Mouse (Mus musculus) midbrain, embryonic 11.5 days (tissue): ENCODE results near the gene Oosp2. TPM values are rescaled to one million over a fixed set of nuclear protein-coding genes. Genes with fewer than 3 reads are reported as not detected.

Source experiments
- ATAC-seq: fragments of 200-750 bp; cut with Nextera tagmentation; 2 replicates; pipeline ENCODE4 v1.8.0; 2017; ENCODE audit warnings: moderate TSS enrichment, moderate library complexity; ENCODE audit not compliant: low FRiP score
- DNase-seq: peaks from one replicate; pipeline ENCODE4 v3.0.0; 2015; ENCODE audit warnings: low spot score; ENCODE audit errors: missing footprints
- H3K27ac ChIP-seq: fragments of 300-500 bp; sonication (generic); 2 replicates; pipeline ENCODE4 v1.5.1; 2014; ENCODE audit warnings: low read depth, low read length
- H3K27me3 ChIP-seq: fragments of 300-500 bp; sonication (generic); 2 replicates; pipeline ENCODE4 v1.6.1; 2014; ENCODE audit warnings: mild to moderate bottlenecking, low read length, moderate library complexity, mixed read lengths; ENCODE audit not compliant: control insufficient read depth, insufficient read depth
- H3K36me3 ChIP-seq: fragments of 300-500 bp; sonication (generic); 2 replicates; pipeline ENCODE4 v1.6.1; 2014; ENCODE audit warnings: mild to moderate bottlenecking, low read length, moderate library complexity, mixed read lengths; ENCODE audit not compliant: control insufficient read depth, insufficient read depth
- H3K4me1 ChIP-seq: fragments of 300-500 bp; sonication (generic); 2 replicates; pipeline ENCODE4 v1.6.1; 2014; ENCODE audit warnings: low read length; ENCODE audit not compliant: control insufficient read depth, insufficient read depth
- H3K4me2 ChIP-seq: fragments of 300-500 bp; sonication (generic); 2 replicates; pipeline ENCODE4 v1.6.1; 2014; ENCODE audit warnings: mild to moderate bottlenecking, moderate library complexity
- H3K4me3 ChIP-seq: fragments of 300-500 bp; sonication (generic); 2 replicates; pipeline ENCODE4 v1.5.1; 2014; ENCODE audit warnings: low read depth, low read length
- H3K9ac ChIP-seq: fragments of 300-500 bp; sonication (generic); 2 replicates; pipeline ENCODE4 v1.6.1; 2014; ENCODE audit warnings: low read length
- H3K9me3 ChIP-seq: fragments of 300-500 bp; sonication (generic); 2 replicates; pipeline ENCODE4 v1.6.1; 2016; ENCODE audit warnings: low read length; ENCODE audit not compliant: control insufficient read depth
- WGBS: fragments of 180-500 bp; shearing (Covaris S2); extraction: QIAGEN DNeasy Blood & Tissue Kit; methylation state at CpG from one replicate; pipeline ENCODE4 v1.1.7; 2014; 5-methylcytosine and 5-hydroxymethylcytosine counted together
- polyA plus RNA-seq: library from polyadenylated mRNA; unstranded; fragments of >200 nt; fragmentation: Nextera tagmentation; extraction: Ambion mirVana; gene quantifications from 2 replicates; pipeline ENCODE4 v1.2.1, GENCODE M21; 2014

The Oosp2 gene
- not detected in 2 replicates for polyA plus RNA-seq

GRCm38 (mm10) chr19:11660459-11660858 lies at the start of gene Oosp2:
Oosp2 (minus strand) TSS chr19:11660559.
- Histone ChIP-seq H3K9ac (no peak within 1 kb of the TSS), H3K27me3 (no peaks in the 10 kb centered on the region), H3K4me3 (no peak within 1 kb of the TSS), H3K36me3 (no peaks in the 10 kb centered on the region), H3K9me3 (no peaks in the 10 kb centered on the region), H3K4me1 (no peaks in the 10 kb centered on the region), H3K27ac (no peak within 1 kb of the TSS), H3K4me2 (no peak within 1 kb of the TSS)
- ATAC-seq: no peak
- DNase-seq: no peak
- 89% methylated on average over 5 of the region's 5 CpGs for WGBS

GRCm38 (mm10) chr19:11698342-11698741 lies 38.0 kb upstream of the Oosp2 start:
- no peaks in the 10 kb centered on the region for H3K36me3 ChIP-seq
- no peak for ATAC-seq
- no peak for DNase-seq
- H3K27me3 ChIP-seq: no peaks in the 10 kb centered on the region
- H3K27ac ChIP-seq: no peak overlapping the region
- H3K9me3 ChIP-seq: no peaks in the 10 kb centered on the region
- no peak overlapping the region for H3K4me3 ChIP-seq
- WGBS: 91% methylated on average over 6 of the region's 6 CpGs
- no peaks in the 10 kb centered on the region for H3K4me1 ChIP-seq
- no peak overlapping the region for H3K4me2 ChIP-seq
- no peak overlapping the region for H3K9ac ChIP-seq

- WGBS: 82% methylated on average over 2 of the region's 2 CpGs
- Histone ChIP-seq H3K36me3 (no peaks in the 10 kb centered on the region), H3K9me3 (no peaks in the 10 kb centered on the region), H3K9ac (no peak within 1 kb of the TSS), H3K4me2 (no peak within 1 kb of the TSS), H3K4me3 (no peak within 1 kb of the TSS), H3K27ac (no peak within 1 kb of the TSS), H3K4me1 (no peaks in the 10 kb centered on the region), H3K27me3 (no peaks in the 10 kb centered on the region)
- DNase-seq (no peak), ATAC-seq (no peak)
Measured at GRCm38 (mm10) chr19:11696755-11697154, 36.4 kb upstream of the Oosp2 start, which contains the start of gene Oosp3. Oosp3 (plus strand) TSS chr19:11697055.

- H3K9me3 ChIP-seq: no peaks in the 10 kb centered on the region
- H3K4me3 ChIP-seq: no peak overlapping the region
- ATAC-seq (no peak), DNase-seq (no peak)
- no peaks in the 10 kb centered on the region for H3K36me3 ChIP-seq
- H3K9ac ChIP-seq: no peak overlapping the region
- H3K27me3 ChIP-seq: no peaks in the 10 kb centered on the region
- H3K4me1 ChIP-seq: no peaks in the 10 kb centered on the region
- H3K4me2 ChIP-seq: no peak overlapping the region
- H3K27ac ChIP-seq: no peak overlapping the region
- WGBS: 74% methylated on average over 1 of the region's 1 CpGs
Measured at GRCm38 (mm10) chr19:11691454-11691853, 31.1 kb upstream of the Oosp2 start.

- Histone ChIP-seq H3K4me2 (no peak within 1 kb of the TSS), H3K9me3 (no peaks in the 10 kb centered on the region), H3K9ac (no peak within 1 kb of the TSS), H3K36me3 (no peaks in the 10 kb centered on the region), H3K4me3 (no peak within 1 kb of the TSS), H3K27me3 (no peaks in the 10 kb centered on the region), H3K27ac (no peak within 1 kb of the TSS), H3K4me1 (no peaks in the 10 kb centered on the region)
- no peak for DNase-seq
- WGBS: 77% methylated on average over 5 of the region's 5 CpGs
- no peak for ATAC-seq
Measured at GRCm38 (mm10) chr19:11690839-11691238, 30.5 kb upstream of the Oosp2 start, which contains the start of gene Oosp1. Oosp1 (minus strand) TSS chr19:11691150.

GRCm38 (mm10) chr19:11661562-11661961 lies 1.2 kb upstream of the Oosp2 start:
- Histone ChIP-seq H3K4me2 (no peak overlapping the region), H3K27me3 (no peaks in the 10 kb centered on the region), H3K9ac (no peak overlapping the region), H3K36me3 (no peaks in the 10 kb centered on the region), H3K27ac (no peak overlapping the region), H3K4me1 (no peaks in the 10 kb centered on the region), H3K9me3 (no peaks in the 10 kb centered on the region), H3K4me3 (no peak overlapping the region)
- no peak for ATAC-seq
- no peak for DNase-seq

GRCm38 (mm10) chr19:11659142-11659541 lies 1.2 kb downstream of the Oosp2 start:
- ATAC-seq (no peak), DNase-seq (no peak)
- Histone ChIP-seq H3K36me3 (no peaks in the 10 kb centered on the region), H3K4me3 (no peak overlapping the region), H3K4me2 (no peak overlapping the region), H3K9me3 (no peaks in the 10 kb centered on the region), H3K27me3 (no peaks in the 10 kb centered on the region), H3K27ac (no peak overlapping the region), H3K4me1 (no peaks in the 10 kb centered on the region), H3K9ac (no peak overlapping the region)
- 79% methylated on average over 2 of the region's 2 CpGs for WGBS

- no peak overlapping the region for H3K9ac ChIP-seq
- no peaks in the 10 kb centered on the region for H3K4me1 ChIP-seq
- WGBS: 86% methylated on average over 4 of the region's 4 CpGs
- no peaks in the 10 kb centered on the region for H3K9me3 ChIP-seq
- no peak for ATAC-seq
- H3K4me2 ChIP-seq: no peak overlapping the region
- DNase-seq: no peak
- no peaks in the 10 kb centered on the region for H3K27me3 ChIP-seq
- H3K4me3 ChIP-seq: no peak overlapping the region
- no peak overlapping the region for H3K27ac ChIP-seq
- no peaks in the 10 kb centered on the region for H3K36me3 ChIP-seq
Measured at GRCm38 (mm10) chr19:11649564-11649963, 10.8 kb downstream of the Oosp2 start.

GRCm38 (mm10) chr19:11646166-11646565 lies 14.2 kb downstream of the Oosp2 start:
- Histone ChIP-seq H3K4me3 (no peak overlapping the region), H3K4me1 (no peaks in the 10 kb centered on the region), H3K27me3 (no peaks in the 10 kb centered on the region), H3K36me3 (no peaks in the 10 kb centered on the region), H3K27ac (no peak overlapping the region), H3K9ac (no peak overlapping the region), H3K4me2 (no peak overlapping the region), H3K9me3 (no peaks in the 10 kb centered on the region)
- DNase-seq (no peak), ATAC-seq (no peak)
- 70% methylated on average over 3 of the region's 3 CpGs for WGBS

GRCm38 (mm10) chr19:11640732-11641131 lies 19.6 kb downstream of the Oosp2 start, which contains the start of gene Ms4a3:
Ms4a3 (minus strand) TSS chr19:11640851.
- Histone ChIP-seq H3K27me3 (no peaks in the 10 kb centered on the region), H3K4me1 (no peaks in the 10 kb centered on the region), H3K4me2 (no peak within 1 kb of the TSS), H3K4me3 (no peak within 1 kb of the TSS), H3K36me3 (no peaks in the 10 kb centered on the region), H3K27ac (no peak within 1 kb of the TSS), H3K9me3 (no peaks in the 10 kb centered on the region), H3K9ac (no peak within 1 kb of the TSS)
- ATAC-seq: no peak
- DNase-seq: no peak
- WGBS: 77% methylated on average over 1 of the region's 1 CpGs
